Mouse (Mus musculus) forebrain, postnatal 0 days (tissue): ENCODE measurements around the gene Kif27. TPM values are rescaled to one million over a fixed set of nuclear protein-coding genes. Genes with fewer than 3 reads are reported as not detected.

Source experiments
- ATAC-seq: fragments of 200-750 bp; cut with Nextera tagmentation; 2 replicates; pipeline ENCODE4 v1.8.0; 2017; ENCODE audit warnings: mild to moderate bottlenecking, moderate library complexity
- DNase-seq: peaks from one replicate; pipeline ENCODE4 v3.0.0-alpha.2; 2015
- H3K27ac ChIP-seq: fragments of 300-500 bp; sonication (generic); 2 replicates; pipeline ENCODE4 v1.5.1; 2014; ENCODE audit warnings: low read depth, mild to moderate bottlenecking, antibody characterized with exemption, low read length, moderate library complexity, mixed read lengths
- H3K27me3 ChIP-seq: fragments of 300-500 bp; sonication (generic); 2 replicates; pipeline ENCODE4 v1.6.1; 2014; ENCODE audit warnings: mild to moderate bottlenecking, low read length, mixed read lengths; ENCODE audit not compliant: insufficient read depth
- H3K36me3 ChIP-seq: fragments of 300-500 bp; sonication (generic); 2 replicates; pipeline ENCODE4 v1.6.1; 2014; ENCODE audit warnings: mild to moderate bottlenecking, moderate library complexity; ENCODE audit not compliant: insufficient read depth
- H3K4me1 ChIP-seq: fragments of 300-500 bp; sonication (generic); 2 replicates; pipeline ENCODE4 v1.6.1; 2014; ENCODE audit warnings: antibody characterized with exemption; ENCODE audit not compliant: insufficient read depth
- H3K4me2 ChIP-seq: fragments of 300-500 bp; sonication (generic); 2 replicates; pipeline ENCODE4 v1.6.1; 2014; ENCODE audit warnings: low read depth, mild to moderate bottlenecking, moderate library complexity
- H3K4me3 ChIP-seq: fragments of 300-500 bp; sonication (generic); 2 replicates; pipeline ENCODE4 v1.5.1; 2014; ENCODE audit warnings: low read depth, low read length, mixed read lengths
- H3K9ac ChIP-seq: fragments of 300-500 bp; sonication (generic); 2 replicates; pipeline ENCODE4 v1.6.1; 2014; ENCODE audit warnings: mild to moderate bottlenecking
- H3K9me3 ChIP-seq: fragments of 300-500 bp; sonication (generic); 2 replicates; pipeline ENCODE4 v1.6.1; 2016; ENCODE audit warnings: low read length
- CTCF ChIP-seq: sonication (generic); IDR thresholded peaks from 2 replicates; pipeline ENCODE4 v1.5.1; 2016; ENCODE audit warnings: antibody characterized with exemption, control low read depth, low read depth
- WGBS: fragments of 180-500 bp; shearing (Covaris S2); extraction: QIAGEN DNeasy Blood & Tissue Kit; methylation state at CpG from one replicate; pipeline ENCODE4 v1.1.7; 2014; 5-methylcytosine and 5-hydroxymethylcytosine counted together
- polyA plus RNA-seq: library from polyadenylated mRNA; unstranded; fragments of >200 nt; fragmentation: Nextera tagmentation; extraction: Ambion mirVana; gene quantifications from 2 replicates; pipeline ENCODE4 v1.2.1, GENCODE M21; 2015
- total RNA-seq: library from RNA; depleted of rRNA; stranded (reverse); fragments of >200 nt; gene quantifications from 2 replicates; pipeline ENCODE4 v1.2.3, GENCODE M21; 2014

The Kif27 gene
- total and polyA plus RNA-seq, 2 experiments from 2014 or later: 2.0 to 5.2 TPM

DNA sequence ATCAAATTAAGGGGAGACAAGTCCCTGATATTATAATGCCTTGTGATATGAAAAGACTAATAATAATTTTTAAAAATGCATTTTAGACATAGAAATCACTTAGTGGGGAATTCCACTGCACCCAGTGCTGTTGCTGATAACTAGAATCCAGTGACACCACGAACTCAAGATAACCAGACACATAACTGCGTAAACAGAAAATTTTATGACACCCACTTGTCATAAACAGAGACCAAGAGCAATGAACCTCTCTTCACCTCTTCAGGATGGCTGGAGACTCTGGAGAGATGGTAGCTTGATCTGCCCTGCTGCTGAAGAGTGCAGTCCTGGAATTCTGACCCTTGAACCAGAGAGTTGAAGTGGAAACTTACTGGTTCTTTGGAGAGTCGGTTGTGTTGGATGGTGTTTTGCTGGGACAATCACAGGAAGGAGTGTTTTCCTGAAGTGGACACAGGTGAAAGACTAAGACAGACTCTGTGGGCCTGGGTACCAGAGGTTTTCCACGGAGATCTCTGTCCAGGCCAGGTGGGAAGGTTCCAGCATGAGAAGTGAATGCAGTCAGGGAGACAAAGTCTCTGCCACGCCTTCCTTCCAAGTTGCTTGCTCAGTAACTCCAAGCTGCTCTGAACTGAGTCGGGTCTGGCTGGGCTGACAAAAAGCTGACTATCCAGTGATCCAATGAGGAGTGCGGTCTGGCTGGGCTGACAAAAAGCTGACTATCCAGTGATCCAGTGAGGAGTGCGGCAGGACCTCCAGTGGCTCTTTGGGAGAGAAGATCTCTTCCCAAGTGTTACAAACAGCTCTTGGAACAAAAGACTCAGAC lies 5.6 kb upstream of the Kif27 start:
- no peaks in the 10 kb centered on the region for H3K4me1 ChIP-seq
- H3K27me3 ChIP-seq: no peaks in the 10 kb centered on the region
- no peaks in the 10 kb centered on the region for H3K36me3 ChIP-seq
- H3K4me3 ChIP-seq: no peak overlapping the region
- 82% methylated on average over 8 of the region's 8 CpGs for WGBS
- no peak overlapping the region for H3K4me2 ChIP-seq
- H3K9ac ChIP-seq: no peak overlapping the region
- ATAC-seq (no peak), DNase-seq (no peak)
- no peak overlapping the region for H3K27ac ChIP-seq
- no peaks in the 10 kb centered on the region for H3K9me3 ChIP-seq
- no peak for TF ChIP-seq CTCF

GRCm38 (mm10) chr13:58359304-58359653 lies 357 bp upstream of the Kif27 start:
- no peak for ATAC-seq
- H3K4me2 ChIP-seq: peak overlapping the region; percentile 94
- no peaks in the 10 kb centered on the region for H3K4me1 ChIP-seq
- H3K4me3 ChIP-seq: peak overlapping the region; percentile 68
- no peaks in the 10 kb centered on the region for H3K36me3 ChIP-seq
- H3K9ac ChIP-seq: peak overlapping the region; percentile 60
- 6% methylated on average over 7 of the region's 7 CpGs for WGBS
- no peak for DNase-seq
- H3K27me3 ChIP-seq: no peaks in the 10 kb centered on the region
- H3K9me3 ChIP-seq: no peaks in the 10 kb centered on the region
- no peak for TF ChIP-seq CTCF
- H3K27ac ChIP-seq: no peak overlapping the region

- Histone ChIP-seq H3K4me2 (no peak overlapping the region), H3K4me3 (no peak overlapping the region), H3K9me3 (no peaks in the 10 kb centered on the region), H3K27ac (no peak overlapping the region), H3K9ac (no peak overlapping the region), H3K4me1 (no peaks in the 10 kb centered on the region), H3K36me3 (no peaks in the 10 kb centered on the region), H3K27me3 (no peaks in the 10 kb centered on the region)
- ATAC-seq (no peak), DNase-seq (no peak)
- TF ChIP-seq CTCF: no peak
These were observed 5.9 kb downstream of the Kif27 start for GRCm38 (mm10) chr13:58352996-58353395.

- Histone ChIP-seq H3K36me3 (no peaks in the 10 kb centered on the region), H3K4me1 (no peaks in the 10 kb centered on the region), H3K27ac (no peak overlapping the region), H3K9ac (no peak overlapping the region), H3K4me2 (no peak overlapping the region), H3K4me3 (no peak overlapping the region), H3K9me3 (no peaks in the 10 kb centered on the region), H3K27me3 (no peaks in the 10 kb centered on the region)
- DNase-seq (no peak), ATAC-seq (no peak)
- 78% methylated on average over 4 of the region's 4 CpGs for WGBS
- no peak for TF ChIP-seq CTCF
These were observed 8.3 kb downstream of the Kif27 start for GRCm38 (mm10) chr13:58350606-58351005.

DNA sequence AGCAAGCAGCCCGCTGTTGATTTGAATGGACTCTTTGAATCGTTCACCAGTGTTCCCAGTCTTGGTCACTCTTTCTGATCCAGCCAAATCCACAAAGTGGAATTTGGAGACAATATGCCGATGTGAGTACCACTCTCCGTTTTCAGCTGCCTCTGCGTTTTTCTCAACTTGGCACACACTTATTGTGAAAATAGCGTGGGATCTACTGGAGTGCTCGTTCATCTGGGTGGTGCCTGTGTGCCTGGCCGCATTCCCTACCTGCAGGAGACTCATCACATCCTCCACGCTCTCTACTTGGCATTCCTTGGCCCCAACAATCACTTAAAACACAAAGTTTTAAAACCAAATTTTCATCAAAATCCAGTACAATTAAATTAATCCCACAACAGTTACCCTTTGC lies 14.4 kb downstream of the Kif27 start:
- DNase-seq (no peak), ATAC-seq (no peak)
- no peak overlapping the region for H3K4me2 ChIP-seq
- no peak for TF ChIP-seq CTCF
- no peaks in the 10 kb centered on the region for H3K36me3 ChIP-seq
- WGBS: 66% methylated on average over 9 of the region's 9 CpGs
- H3K4me3 ChIP-seq: no peak overlapping the region
- no peaks in the 10 kb centered on the region for H3K4me1 ChIP-seq
- H3K9ac ChIP-seq: no peak overlapping the region
- no peaks in the 10 kb centered on the region for H3K9me3 ChIP-seq
- H3K27me3 ChIP-seq: no peaks in the 10 kb centered on the region
- no peak overlapping the region for H3K27ac ChIP-seq

- TF ChIP-seq CTCF: no peak
- 80% methylated on average over 12 of the region's 12 CpGs for WGBS
- Histone ChIP-seq H3K27ac (no peak overlapping the region), H3K4me2 (no peak overlapping the region), H3K4me3 (no peak overlapping the region), H3K4me1 (no peaks in the 10 kb centered on the region), H3K36me3 (no peaks in the 10 kb centered on the region), H3K9ac (no peak overlapping the region), H3K9me3 (no peaks in the 10 kb centered on the region), H3K27me3 (no peaks in the 10 kb centered on the region)
- ATAC-seq (no peak), DNase-seq (no peak)
These were observed 21.5 kb downstream of the Kif27 start for GRCm38 (mm10) chr13:58337456-58337855.

GRCm38 (mm10) chr13:58334116-58334515 lies 24.8 kb downstream of the Kif27 start:
- no peak for ATAC-seq
- WGBS: 92% methylated on average over 5 of the region's 5 CpGs

More at GRCm38 (mm10) chr13:58334116-58334515, 24.8 kb downstream of the Kif27 start:
- no peak overlapping the region for H3K27ac ChIP-seq
- no peak for DNase-seq
- no peaks in the 10 kb centered on the region for H3K27me3 ChIP-seq
- no peak overlapping the region for H3K4me3 ChIP-seq
- H3K9ac ChIP-seq: no peak overlapping the region
- H3K4me2 ChIP-seq: no peak overlapping the region
- H3K4me1 ChIP-seq: no peaks in the 10 kb centered on the region
- no peaks in the 10 kb centered on the region for H3K36me3 ChIP-seq
- no peak for TF ChIP-seq CTCF
- no peaks in the 10 kb centered on the region for H3K9me3 ChIP-seq
